Mouse (Mus musculus) right cerebral cortex, postnatal 25 days (tissue): Measurements from ENCODE around the gene Tasp1.
"Not testable (repeated sequence)": the region's sequence is repeated elsewhere in the genome, so short reads cannot be mapped to it uniquely, and the experiment has no call there.

Experiments
- DNase-seq: peaks from one replicate; pipeline ENCODE4 v3.0.0; 2022

Tasp1 gene

DNA sequence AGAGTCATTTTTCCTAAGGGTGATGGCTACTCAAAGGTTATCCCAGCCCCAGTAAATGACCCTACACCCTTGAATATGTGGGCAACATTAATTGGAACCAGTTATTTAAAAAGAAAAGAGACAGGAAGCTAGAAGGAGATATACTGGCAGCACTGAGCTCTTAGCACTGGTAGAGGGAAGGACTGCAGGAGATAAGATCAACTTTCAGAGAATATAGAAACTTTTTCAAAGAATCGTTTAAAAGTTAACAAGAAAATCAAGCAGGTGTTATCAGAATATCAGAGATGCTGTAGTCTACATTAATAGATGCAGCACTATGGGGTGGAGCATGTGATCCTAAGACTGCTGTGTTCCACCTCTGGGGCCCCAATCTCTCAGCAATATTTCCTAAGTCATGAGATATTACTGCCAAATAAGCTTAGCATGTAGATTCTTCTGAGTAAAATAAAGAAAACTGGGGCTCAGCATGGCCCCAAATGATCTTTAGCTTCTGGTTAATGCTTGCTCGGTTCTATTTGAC lies 14.9 kb downstream of the Tasp1 start:
- no peak for DNase-seq

- no peak for DNase-seq
These were observed 24.0 kb downstream of the Tasp1 start for GRCm38 (mm10) chr2:140042522-140043131.

DNA sequence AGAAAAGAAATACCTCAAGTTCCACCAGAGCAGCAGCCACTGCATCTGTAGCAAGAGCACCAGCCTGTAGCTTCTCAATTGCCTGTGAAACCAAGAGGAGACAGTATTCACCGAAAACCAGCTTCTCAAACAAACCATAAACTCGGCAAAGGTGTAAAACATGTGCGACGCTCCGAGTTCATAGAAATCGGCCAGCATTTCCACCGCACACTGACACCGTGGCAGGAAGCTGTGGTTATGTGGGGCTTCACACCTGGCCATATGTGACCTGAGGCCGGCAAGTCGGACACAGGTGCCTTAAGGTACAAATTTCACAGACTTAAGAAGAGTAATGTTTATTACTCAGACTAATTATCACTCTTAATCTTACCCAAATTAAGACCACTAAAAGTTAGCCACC lies 24.5 kb downstream of the Tasp1 start:
- DNase-seq = no peak

GRCm38 (mm10) chr2:140037459-140037858 lies 29.1 kb downstream of the Tasp1 start:
- no peak for DNase-seq

- no peak for DNase-seq
These were observed 29.8 kb downstream of the Tasp1 start for GRCm38 (mm10) chr2:140036854-140037253.

DNA sequence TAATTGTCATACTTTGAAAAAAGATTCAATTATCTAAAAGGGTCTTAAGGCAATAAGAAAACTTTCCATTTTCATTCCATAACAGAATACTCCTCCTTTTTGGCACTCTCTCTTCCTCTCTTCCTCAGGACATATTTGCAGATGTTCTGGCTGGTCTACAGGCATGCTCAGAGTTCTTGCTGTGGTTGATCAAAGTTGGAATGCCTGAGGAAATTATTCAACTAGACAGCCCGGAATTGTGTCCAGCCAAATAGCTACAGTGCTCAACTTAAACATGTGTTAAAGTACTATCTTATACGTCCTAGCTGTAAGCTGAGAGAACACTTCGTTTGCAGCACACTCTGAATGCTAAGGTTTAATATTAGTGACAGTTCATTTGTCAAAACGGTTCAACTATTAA lies 41.7 kb downstream of the Tasp1 start:
- DNase-seq = no peak

- no peak for DNase-seq
These were observed 59.2 kb downstream of the Tasp1 start for GRCm38 (mm10) chr2:140007406-140007805.

DNA sequence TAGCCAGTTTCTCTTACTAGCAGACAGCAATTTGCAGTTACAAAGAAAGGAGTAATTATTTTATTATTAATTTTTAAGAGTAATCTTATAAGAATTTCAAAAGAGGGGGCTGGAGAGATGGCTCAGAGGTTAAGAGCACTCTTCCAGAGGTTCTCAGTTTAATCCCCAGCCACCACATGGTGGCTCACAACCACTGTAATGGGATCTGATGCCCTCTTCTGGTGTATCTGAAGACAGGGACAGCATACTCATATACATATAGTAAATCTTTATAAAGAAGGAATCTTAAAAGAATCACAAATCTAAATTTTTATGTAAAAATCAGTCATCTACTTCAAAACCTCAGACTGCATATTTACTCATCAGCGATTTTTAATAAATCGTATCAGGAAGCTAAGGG lies 68.4 kb downstream of the Tasp1 start:
- no peak for DNase-seq

- not testable (repeated sequence) for DNase-seq
These were observed 76.7 kb downstream of the Tasp1 start for GRCm38 (mm10) chr2:139989907-139990306.

- DNase-seq = no peak
These were observed 99.2 kb downstream of the Tasp1 start for GRCm38 (mm10) chr2:139967451-139967850.

GRCm38 (mm10) chr2:139966288-139966687 lies 100.3 kb downstream of the Tasp1 start:
- no peak for DNase-seq

DNA sequence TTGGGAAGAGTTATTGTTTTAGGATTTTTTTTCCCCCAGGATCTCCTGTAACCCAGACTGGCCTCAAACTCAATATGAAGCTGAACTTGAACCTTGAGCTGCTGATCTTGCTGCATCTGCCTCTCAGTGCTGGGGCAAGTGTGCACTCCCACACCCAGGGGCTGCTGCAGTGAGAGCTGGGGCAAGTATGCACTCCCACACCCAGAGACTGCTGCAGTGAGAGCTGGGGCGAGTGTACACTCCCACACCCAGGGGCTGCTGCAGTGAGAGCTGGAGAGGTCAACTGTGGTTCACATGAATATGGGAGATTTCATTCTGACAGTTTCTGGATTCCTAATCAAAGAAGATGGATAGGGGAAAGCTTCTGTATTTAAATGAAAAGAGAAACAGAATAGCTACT lies 117.8 kb downstream of the Tasp1 start:
- no peak for DNase-seq

DNA sequence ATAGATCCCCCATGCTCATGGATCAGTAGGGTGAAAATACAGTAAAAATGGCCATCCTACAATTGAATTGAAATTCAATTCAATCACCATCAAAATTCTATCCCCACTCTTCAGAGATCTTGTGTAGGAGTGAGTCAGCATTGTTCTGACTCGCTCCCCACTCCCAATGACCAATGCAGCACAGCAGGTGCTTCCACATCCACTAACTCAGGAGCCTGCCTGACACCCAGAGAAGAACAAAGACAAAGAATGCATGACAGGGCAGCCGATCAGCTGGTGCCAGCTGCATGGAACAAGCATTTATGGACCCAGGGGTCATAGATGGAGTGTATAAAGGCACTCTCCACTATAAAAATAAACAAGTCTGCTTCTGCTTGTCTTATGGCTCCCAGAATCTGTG lies 129.0 kb downstream of the Tasp1 start:
- no peak for DNase-seq

DNA sequence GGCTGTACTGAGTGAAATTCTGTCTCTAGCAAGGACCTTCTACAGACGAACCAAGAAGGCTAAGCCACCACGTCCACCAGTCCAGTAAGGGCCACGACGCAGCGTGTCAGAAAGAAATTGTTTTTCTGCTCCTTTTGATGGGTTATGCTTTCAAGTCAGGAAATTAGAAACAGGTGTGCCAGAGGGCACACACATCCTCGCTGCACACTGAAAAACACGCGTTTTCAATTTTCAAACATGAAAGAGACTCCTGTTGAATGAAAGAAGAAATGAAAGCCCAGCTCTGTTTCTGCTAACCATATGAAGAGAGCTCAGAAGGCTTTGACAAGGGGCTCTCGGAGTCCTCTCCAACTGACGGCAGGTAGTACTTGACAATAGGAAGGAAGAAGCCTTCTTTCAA lies 132.0 kb downstream of the Tasp1 start:
- no peak for DNase-seq

GRCm38 (mm10) chr2:139934033-139934572 lies 132.5 kb downstream of the Tasp1 start:
- DNase-seq = no peak

GRCm38 (mm10) chr2:139932211-139932610 lies 134.4 kb downstream of the Tasp1 start:
- no peak for DNase-seq

GRCm38 (mm10) chr2:139924937-139925336 lies 141.7 kb downstream of the Tasp1 start:
- no peak for DNase-seq

DNA sequence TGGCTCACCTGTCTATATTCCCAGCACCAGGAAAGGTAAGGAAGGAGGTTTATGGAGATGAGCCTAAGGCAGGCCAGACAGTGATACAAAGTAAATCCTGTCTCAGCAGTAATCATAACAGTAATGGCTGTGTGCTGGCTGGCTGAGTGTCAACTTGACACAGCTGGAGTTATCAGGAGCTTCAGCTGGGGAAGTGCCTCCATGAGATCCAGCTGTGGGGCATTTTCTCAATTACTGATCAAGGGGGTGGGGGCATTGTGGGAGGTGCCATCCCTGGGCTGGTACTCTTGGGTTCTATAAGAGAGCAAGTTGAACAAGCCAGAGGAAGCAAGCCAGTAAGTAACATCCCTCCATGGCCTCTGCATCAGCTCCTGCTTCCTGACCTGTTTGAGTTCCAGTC lies 145.2 kb downstream of the Tasp1 start:
- DNase-seq = not testable (repeated sequence)

- DNase-seq = no peak
These were observed 146.8 kb downstream of the Tasp1 start for GRCm38 (mm10) chr2:139919757-139920156.

GRCm38 (mm10) chr2:139906441-139907157 lies 160.0 kb downstream of the Tasp1 start:
- DNase-seq = no peak

GRCm38 (mm10) chr2:139891405-139892089 lies 175.1 kb downstream of the Tasp1 start:
- no peak for DNase-seq

GRCm38 (mm10) chr2:139884264-139884637 lies 182.4 kb downstream of the Tasp1 start:
- DNase-seq = no peak

GRCm38 (mm10) chr2:139883581-139884263 lies 182.9 kb downstream of the Tasp1 start:
- DNase-seq = no peak
